Mouse (Mus musculus) hematopoietic stem cell, adult 5-6 weeks (primary cell): Measurements from ENCODE around the gene Rora. TPM values are rescaled to one million over a fixed set of nuclear protein-coding genes. Genes with fewer than 3 reads are reported as not detected.

Experiments
- ATAC-seq, 2 experiments: fragments of 125-278 bp in 1 of 2; replicated peaks in 1 of 2; 2 replicates each; pipeline ENCODE4 v1.8.0; 2016 to 2017; ENCODE audit warnings: inconsistent platforms in 2 of 2, mild to moderate bottlenecking in 2 of 2, moderate number of reproducible peaks in 2 of 2, low read depth in 1 of 2, moderate TSS enrichment in 1 of 2; ENCODE audit not compliant: low FRiP score in 2 of 2, poor library complexity in 2 of 2, severe bottlenecking in 2 of 2, insufficient read depth in 1 of 2, low TSS enrichment in 1 of 2
- total RNA-seq: library from RNA; stranded (forward); fragments of 172-1452, 232-1000 nt; gene quantifications from 2 replicates; pipeline ENCODE4 v1.2.3, GENCODE M21; 2017

Gene Rora
- total RNA-seq, 1 experiment from 2014 or later: 11.0 TPM

GRCm38 (mm10) chr9:69357834-69358233, 704.2 kb downstream of the Rora start:
- ATAC-seq: peak; percentile 53 to 70; a peak in 3 of 4 replicates

DNA sequence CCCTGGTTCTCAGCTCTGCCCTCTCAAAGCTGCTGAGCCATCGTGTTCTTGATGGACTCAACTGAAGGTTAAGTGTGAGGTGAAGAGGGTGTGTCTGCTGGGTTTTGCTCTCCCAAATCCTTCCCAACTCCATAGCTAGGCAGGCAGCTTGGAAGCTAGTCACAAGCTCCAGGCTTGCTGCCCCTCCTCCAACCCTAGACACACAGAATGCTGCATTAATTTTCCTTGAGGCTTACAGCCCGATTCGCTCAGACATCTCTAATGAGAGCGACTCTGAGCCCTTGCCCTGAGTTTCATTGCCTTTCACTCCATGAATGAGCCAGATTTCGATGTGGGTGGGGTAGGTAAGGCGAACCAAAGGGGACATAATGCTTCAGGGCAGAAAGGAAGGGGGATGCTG, 705.2 kb downstream of the Rora start:
- no peak for ATAC-seq

GRCm38 (mm10) chr9:69361951-69362445, 708.4 kb downstream of the Rora start:
- no peak for ATAC-seq

GRCm38 (mm10) chr9:69362766-69363165, 709.2 kb downstream of the Rora start:
- ATAC-seq: no peak

GRCm38 (mm10) chr9:69364117-69364516, 710.5 kb downstream of the Rora start:
- ATAC-seq: no peak

DNA sequence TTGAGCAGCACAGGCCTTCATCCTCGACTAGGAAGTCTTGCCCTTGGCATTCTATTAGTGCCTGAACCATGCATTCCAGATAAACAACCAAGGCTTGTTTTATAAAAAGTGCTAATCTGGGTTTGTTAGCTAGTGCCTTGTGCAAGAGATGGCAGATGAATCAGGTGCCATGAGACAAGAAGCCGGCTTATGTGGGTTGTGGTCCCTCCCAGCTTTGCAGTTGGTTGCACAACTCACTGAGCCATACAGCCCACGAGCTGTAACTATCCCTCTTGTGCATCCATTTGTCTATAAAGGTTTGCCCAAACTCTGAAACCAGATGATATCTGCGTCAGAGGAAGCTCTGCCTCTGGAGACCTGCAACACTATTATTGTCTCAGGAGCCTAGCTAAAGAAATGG, 713.5 kb downstream of the Rora start:
- ATAC-seq: no peak

DNA sequence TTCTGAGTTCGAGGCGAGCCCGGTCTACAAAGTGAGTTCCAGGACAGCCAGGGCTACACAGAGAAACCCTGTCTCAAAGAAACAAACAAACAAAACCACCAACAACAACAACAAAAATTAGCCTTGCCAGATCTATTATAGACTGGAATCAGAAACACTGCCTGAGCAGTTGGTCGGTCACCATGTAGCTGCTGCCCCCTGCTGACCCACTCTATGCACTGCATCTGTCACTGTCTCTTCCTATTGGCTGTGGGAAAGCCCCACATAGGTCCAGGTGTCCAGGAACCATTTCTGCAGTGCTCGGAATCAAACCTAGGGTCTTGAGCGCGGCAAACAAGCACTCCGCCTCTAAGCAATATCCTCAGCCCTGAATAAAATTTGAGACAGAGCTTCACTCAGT, 714.5 kb downstream of the Rora start:
- peak; percentile 85 to 86 for ATAC-seq

DNA sequence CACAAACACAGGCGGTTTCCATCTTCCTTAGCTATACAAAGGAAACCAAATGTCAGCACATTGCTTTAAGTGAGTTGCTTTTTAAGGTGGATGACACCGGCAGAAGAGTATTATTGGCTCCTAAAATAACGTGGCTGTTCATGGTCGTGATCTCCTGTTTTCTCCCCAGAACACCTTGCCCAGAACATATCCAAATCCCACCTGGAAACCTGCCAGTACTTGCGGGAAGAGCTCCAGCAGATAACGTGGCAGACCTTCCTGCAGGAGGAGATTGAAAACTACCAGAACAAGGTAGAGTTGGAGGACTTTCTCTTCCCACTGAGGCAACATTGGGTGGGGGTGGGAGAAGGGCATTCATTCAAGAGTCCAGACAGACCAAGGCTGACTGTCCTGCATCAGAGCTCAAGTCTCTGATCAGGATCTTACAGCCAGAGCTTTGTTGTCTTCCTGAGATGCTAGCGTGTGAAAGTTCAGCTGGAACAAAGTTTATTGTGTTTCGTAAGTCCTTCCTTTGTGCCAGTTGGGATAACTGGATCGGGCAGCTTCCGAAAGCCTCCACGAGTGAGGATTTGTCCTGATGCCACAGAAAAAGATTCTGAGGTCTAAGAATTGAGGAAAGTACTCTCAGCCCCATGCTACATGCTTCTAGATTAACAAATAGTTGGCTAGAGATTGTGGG, 717.6 kb downstream of the Rora start:
- ATAC-seq: no peak

DNA sequence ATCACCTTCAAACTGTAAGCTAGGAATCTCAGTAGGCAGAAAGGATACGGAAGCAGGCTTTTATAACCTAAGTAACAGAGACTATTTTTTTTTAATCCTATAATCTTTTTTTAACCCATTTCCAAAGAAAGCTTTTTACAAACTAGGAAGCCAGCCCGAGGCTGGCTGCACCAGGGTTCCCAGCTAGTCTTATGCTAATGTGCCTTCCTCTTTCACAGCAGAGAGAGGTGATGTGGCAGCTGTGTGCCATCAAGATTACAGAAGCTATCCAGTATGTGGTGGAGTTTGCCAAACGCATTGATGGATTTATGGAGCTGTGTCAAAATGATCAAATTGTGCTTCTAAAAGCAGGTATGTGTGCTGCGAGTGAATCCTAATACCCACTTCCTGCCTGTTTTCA, 719.3 kb downstream of the Rora start:
- ATAC-seq: no peak

DNA sequence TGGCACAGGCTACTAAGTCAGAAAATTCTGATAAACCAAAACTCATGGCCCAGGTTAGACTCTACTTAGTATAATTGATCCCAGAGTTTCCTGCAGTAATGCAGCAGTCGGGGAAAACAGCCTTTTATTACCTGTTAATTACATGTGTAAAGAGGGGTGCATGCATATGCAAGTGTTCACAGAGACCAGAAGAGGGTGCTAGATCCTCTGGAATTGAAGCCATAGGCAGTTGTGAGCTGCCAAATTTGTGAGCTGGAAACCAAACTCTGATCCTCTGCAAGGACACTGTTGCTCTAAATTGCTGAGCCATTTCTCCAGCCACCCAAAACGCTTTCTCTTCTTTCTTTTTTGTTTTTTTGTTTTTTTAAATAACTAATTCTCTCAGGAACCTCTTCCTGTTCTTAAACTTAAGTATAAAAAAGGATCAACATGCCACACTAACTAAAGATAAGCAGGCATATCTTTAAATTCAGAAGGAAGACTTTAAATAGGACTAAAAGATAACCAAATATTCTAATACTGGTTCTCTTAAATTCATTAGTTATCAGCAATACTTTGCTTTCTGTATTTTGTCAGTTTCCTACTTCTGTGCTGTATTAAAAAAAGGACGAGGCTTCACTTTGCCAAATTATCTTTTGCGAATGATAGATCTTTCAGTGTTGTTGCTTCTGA, 723.5 kb downstream of the Rora start:
- no peak for ATAC-seq

DNA sequence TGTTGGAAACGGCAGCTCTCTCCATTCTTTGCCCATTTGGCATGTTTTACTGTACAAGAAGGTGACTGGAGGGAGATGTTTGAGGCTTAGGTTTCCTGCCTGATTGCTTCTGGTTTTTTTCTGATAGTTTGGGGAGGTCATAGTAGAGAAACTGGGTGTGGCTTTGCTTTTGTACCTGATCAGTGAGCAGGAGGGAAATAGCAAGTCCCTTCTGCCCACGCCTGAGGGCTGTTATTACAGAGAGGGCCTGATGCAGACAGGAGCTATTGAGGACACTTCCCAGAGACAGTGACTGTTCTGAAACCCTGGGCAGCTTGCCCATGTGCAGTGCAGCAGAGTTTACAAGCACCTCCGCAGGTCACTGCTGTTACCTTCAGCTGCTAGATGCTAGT, 724.1 kb downstream of the Rora start:
- ATAC-seq: no peak

DNA sequence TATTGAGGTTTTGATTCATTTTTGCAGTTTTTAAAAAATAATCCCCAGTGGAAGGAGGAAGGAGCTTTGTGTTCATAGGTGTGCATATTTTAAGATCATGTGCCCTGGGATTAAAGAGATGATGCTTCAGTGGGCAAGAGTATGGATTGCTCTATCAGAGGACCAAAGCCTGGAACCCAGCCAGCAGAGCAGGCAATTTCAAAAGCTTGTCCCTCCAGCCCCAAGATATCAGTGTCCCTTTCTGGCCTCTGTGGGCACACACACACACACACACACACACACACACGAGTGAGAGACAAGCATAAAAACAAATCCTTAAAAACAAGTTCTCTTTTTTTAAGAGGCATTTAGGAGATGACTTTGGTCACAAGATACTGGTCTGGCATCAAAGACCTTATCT, 727.0 kb downstream of the Rora start:
- no peak for ATAC-seq

DNA sequence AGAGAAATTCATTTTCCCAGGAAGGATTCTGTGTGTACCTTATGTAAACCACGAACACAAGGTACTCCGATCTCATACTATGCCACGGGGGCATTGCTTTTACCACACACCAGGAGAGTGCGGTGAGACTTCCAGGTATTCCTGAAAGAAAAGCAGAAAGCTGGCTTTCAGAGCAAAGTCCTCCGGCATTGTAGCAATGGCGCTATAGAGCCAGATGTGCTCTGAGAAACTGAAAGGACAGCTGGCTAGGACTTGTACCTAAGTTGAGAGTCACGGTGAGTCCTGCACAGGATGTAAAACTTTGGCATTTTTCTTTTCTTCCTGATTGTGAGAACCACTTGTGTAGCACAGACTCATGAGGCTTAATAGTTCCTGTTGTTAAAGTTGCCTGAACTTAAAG, 728.2 kb downstream of the Rora start:
- no peak for ATAC-seq

GRCm38 (mm10) chr9:69384475-69384874, 730.9 kb downstream of the Rora start:
- ATAC-seq: no peak

DNA sequence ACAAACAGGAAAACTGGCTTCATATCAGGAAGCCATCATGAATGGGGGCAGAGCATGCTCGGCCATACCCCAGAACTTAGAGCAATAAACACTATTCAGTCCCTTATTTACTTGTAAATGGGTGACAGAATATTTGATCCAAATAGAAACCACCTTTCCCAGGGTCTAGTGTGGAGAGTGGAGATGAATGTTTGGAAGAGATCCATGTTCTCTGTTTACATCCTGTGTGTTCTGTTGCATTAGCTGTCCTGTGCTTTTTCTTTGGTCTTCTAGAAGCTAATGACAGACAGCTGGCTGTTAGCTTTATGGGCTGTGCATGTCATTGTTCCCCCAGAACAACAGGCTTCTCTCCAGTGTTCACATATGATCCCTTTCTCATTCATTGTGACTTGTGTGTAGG, 731.3 kb downstream of the Rora start:
- no peak for ATAC-seq

DNA sequence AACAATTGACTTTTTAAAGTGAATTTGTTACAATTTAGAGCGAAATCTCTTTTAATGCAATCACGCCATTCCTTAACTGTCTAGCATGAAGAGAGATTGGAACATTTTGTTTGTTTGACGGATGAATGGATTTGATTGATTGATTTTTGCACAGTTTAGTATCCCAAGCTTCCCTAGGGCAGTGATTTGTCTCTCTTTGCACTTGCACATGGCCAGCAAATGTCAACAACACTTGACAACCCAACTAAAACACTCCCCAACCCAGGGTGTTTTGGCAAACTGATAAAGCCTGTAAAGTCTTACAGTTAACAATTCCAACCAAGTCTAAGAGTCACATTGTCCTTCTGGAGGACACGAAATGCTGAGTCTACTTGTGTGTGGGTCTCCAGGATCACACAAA, 733.7 kb downstream of the Rora start:
- ATAC-seq: no peak

DNA sequence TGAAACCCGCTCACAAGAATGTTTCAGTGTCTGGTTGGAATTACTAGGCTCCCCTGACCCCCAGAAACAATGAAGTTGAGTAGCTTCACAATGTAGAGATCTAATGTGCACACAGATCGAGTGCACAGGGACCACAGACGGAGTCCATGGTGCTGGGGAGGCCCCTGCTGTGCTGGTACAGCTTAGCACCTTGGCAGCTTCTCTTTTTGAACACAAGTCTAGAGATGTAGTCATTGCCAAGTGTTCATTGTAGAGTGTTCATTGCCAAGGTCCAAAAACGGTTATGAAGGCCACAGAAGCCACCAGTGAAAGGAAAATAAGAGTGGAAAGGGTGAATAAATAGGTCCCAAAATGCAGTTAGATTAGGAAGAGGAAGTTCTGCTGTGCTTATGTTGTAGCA, 737.0 kb downstream of the Rora start:
- ATAC-seq: no peak

- no peak for ATAC-seq
These were observed 740.6 kb downstream of the Rora start for GRCm38 (mm10) chr9:69394234-69394633.

GRCm38 (mm10) chr9:69397432-69397759, 743.8 kb downstream of the Rora start:
- no peak for ATAC-seq
